Mouse (Mus musculus) embryonic facial prominence, embryonic 15.5 days (tissue): Measurements from ENCODE around the gene Tfap2e. TPM values are rescaled to one million over a fixed set of nuclear protein-coding genes. Genes with fewer than 3 reads are reported as not detected.

ENCODE experiments used
- ATAC-seq: fragments of 200-750 bp; cut with Nextera tagmentation; 2 replicates; pipeline ENCODE4 v1.8.0; 2017; ENCODE audit warnings: low read depth, moderate TSS enrichment; ENCODE audit not compliant: insufficient number of reproducible peaks, low FRiP score, low TSS enrichment
- H3K27ac ChIP-seq: fragments of 300-500 bp; sonication (generic); replicated peaks from 2 replicates; pipeline ENCODE4 v1.5.1; 2015; ENCODE audit warnings: mild to moderate bottlenecking, inconsistent platforms
- H3K27me3 ChIP-seq: fragments of 300-500 bp; sonication (generic); 2 replicates; pipeline ENCODE4 v1.6.1; 2015; ENCODE audit warnings: inconsistent platforms
- H3K36me3 ChIP-seq: fragments of 300-500 bp; sonication (generic); 2 replicates; pipeline ENCODE4 v1.6.1; 2015; ENCODE audit warnings: mild to moderate bottlenecking, inconsistent platforms
- H3K4me1 ChIP-seq: fragments of 300-500 bp; sonication (generic); 2 replicates; pipeline ENCODE4 v1.6.1; 2015; ENCODE audit warnings: inconsistent platforms
- H3K4me2 ChIP-seq: fragments of 300-500 bp; sonication (generic); replicated peaks from 2 replicates; pipeline ENCODE4 v1.6.1; 2015; ENCODE audit warnings: mild to moderate bottlenecking, inconsistent platforms
- H3K4me3 ChIP-seq: fragments of 300-500 bp; sonication (generic); replicated peaks from 2 replicates; pipeline ENCODE4 v1.5.1; 2015; ENCODE audit warnings: mild to moderate bottlenecking, inconsistent platforms
- H3K9ac ChIP-seq: fragments of 300-500 bp; sonication (generic); 2 replicates; pipeline ENCODE4 v1.6.1; 2015; ENCODE audit warnings: inconsistent platforms
- H3K9me3 ChIP-seq: fragments of 300-500 bp; sonication (generic); replicated peaks from 2 replicates; pipeline ENCODE4 v1.6.1; 2016; ENCODE audit warnings: inconsistent platforms
- WGBS: fragments of 180-500 bp; shearing (Covaris S2); methylation state at CpG from one replicate; pipeline ENCODE4 v1.1.7; 2015; 5-methylcytosine and 5-hydroxymethylcytosine counted together
- polyA plus RNA-seq: library from polyadenylated mRNA; unstranded; fragments of >200 nt; fragmentation: Nextera tagmentation; extraction: Ambion mirVana; gene quantifications from 2 replicates; pipeline ENCODE4 v1.2.1, GENCODE M21; 2015

Tfap2e gene
- polyA plus RNA-seq, result 0.60 and 1.1 TPM in 2 replicates

DNA sequence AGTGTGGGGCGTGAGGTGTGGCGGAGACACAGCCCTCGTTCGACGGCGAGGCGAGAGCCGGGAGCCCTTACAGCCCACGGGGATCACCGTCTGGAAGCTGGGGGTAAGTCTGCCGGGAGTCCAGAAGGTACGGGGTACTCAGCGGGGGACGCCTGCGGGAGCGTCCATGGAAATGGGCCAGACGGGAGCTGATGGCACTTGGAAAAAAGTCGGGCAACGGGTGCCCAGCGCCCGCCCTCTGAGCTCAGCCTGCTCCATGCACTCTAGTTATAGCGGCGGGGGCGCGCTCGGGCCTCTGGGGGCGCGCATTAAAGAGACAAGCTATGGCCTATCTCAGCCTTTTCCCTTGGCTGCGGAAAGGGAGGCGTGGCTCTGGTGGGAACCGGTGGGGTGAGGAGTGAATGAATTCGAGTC lies at the start of gene Tfap2e:
TSS of gene Tfap2e (minus strand) at position 240 of the 414 bp plus-strand sequence.
- Histone ChIP-seq H3K27ac (no peak within 1 kb of the TSS), H3K9ac (no peak within 1 kb of the TSS), H3K4me3 (peak within 1 kb of the TSS; percentile 39), H3K9me3 (no peaks in the 10 kb centered on the region), H3K36me3 (no peaks in the 10 kb centered on the region), H3K4me1 (peaks cover 37% of the 10 kb centered on the region), H3K27me3 (peaks cover 84% of the 10 kb centered on the region), H3K4me2 (peak within 1 kb of the TSS; percentile 50)
- under 1% methylated on average over 32 of the region's 32 CpGs for WGBS
- ATAC-seq, result no peak

DNA sequence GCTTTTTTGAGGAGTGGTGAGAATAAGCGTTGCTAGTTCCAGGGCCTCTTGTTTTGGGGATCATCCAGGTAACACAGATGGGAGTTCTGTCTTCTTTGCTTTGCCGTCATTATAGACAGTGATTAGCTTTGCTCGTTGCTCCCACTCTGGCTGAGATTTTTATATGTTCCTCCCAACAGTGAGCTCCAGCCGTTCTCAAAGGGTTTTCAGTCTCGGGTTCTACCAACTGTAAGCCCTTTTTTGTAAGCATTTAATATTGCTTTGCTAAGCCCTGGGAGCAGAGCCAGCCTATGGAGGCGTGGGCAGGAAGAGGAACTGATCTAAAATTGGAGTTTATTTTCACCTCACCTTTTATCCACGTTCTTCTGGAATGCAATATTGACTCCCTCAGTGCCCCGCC lies 47.0 kb upstream of the Tfap2e start:
- ATAC-seq, result no peak
- peaks cover 34% of the 10 kb centered on the region for H3K4me1 ChIP-seq
- no peak overlapping the region for H3K4me2 ChIP-seq
- H3K9me3 ChIP-seq, result no peaks in the 10 kb centered on the region
- H3K27me3 ChIP-seq, result no peaks in the 10 kb centered on the region
- H3K36me3 ChIP-seq, result no peaks in the 10 kb centered on the region; the same call in 1 of the 2 replicates
- H3K9ac ChIP-seq, result no peak overlapping the region
- H3K4me3 ChIP-seq, result no peak overlapping the region
- H3K27ac ChIP-seq, result no peak overlapping the region
- 42% methylated on average over 8 of the region's 8 CpGs for WGBS

GRCm38 (mm10) chr4:126782512-126782911 lies 46.5 kb upstream of the Tfap2e start:
- Histone ChIP-seq H3K9ac (no peak overlapping the region), H3K27ac (no peak overlapping the region), H3K4me2 (no peak overlapping the region), H3K4me1 (peaks cover 34% of the 10 kb centered on the region), H3K9me3 (no peaks in the 10 kb centered on the region), H3K27me3 (no peaks in the 10 kb centered on the region), H3K36me3 (no peaks in the 10 kb centered on the region), H3K4me3 (no peak overlapping the region)
- WGBS, result 53% methylated on average over 8 of the region's 8 CpGs
- no peak for ATAC-seq

- H3K9me3 ChIP-seq, result no peaks in the 10 kb centered on the region
- no peaks in the 10 kb centered on the region for H3K27me3 ChIP-seq
- no peak overlapping the region for H3K4me3 ChIP-seq
- H3K4me1 ChIP-seq, result peaks cover 34% of the 10 kb centered on the region
- H3K4me2 ChIP-seq, result no peak overlapping the region
- no peak overlapping the region for H3K27ac ChIP-seq
- no peak for ATAC-seq
- H3K9ac ChIP-seq, result no peak overlapping the region
- 69% methylated on average over 3 of the region's 3 CpGs for WGBS
- H3K36me3 ChIP-seq, result no peaks in the 10 kb centered on the region
These were observed 45.8 kb upstream of the Tfap2e start for GRCm38 (mm10) chr4:126781871-126782270.

DNA sequence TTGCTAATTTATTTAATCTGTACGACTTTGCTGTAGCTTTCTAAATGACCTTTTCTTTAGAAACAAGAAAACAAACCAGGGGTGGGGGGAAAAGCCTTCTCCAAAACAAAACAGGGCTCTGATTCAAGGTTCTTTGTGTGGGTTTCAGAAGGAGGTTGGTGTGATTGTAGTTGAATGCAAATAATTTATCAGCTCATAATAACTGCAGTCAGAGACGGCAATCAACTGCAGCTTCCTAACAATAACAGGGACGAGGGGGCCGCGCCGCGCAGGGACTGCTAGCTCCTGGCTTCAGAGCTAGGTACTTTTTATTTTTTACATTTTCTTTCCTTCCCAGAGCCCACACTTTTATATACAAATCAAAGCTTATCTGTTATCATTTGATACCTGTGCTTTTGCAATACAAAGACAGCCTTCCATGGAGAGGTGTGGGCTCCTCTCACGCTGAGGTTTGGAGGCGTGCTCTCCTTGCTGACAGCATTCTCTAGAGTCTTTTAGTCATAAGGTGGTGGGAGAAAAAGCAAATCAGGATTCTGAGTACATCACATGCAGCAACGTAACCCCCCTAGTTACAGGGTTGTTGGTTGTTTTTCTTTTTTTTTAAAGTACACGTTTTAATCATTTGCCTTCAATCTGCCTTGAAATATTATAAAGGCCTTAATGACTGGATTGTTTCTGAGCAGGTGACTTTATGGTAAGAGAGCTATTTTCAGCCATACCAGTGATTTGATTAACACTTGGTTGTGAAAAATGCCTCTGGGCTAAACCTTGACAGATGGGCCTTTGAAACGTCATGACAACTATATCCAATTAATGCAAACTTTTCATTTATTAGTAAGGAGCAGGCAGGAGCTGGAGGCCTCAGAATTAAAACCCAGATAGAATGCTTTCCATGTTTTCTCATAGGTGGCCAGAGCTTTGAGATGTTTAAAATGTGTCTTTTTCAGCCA lies 44.1 kb upstream of the Tfap2e start:
- H3K4me2 ChIP-seq, result no peak overlapping the region
- H3K4me1 ChIP-seq, result peaks cover 34% of the 10 kb centered on the region
- H3K27ac ChIP-seq, result no peak overlapping the region
- no peak for ATAC-seq
- no peaks in the 10 kb centered on the region for H3K27me3 ChIP-seq
- no peaks in the 10 kb centered on the region for H3K9me3 ChIP-seq
- H3K4me3 ChIP-seq, result no peak overlapping the region
- WGBS, result 65% methylated on average over 12 of the region's 12 CpGs
- H3K9ac ChIP-seq, result no peak overlapping the region
- H3K36me3 ChIP-seq, result no peaks in the 10 kb centered on the region

DNA sequence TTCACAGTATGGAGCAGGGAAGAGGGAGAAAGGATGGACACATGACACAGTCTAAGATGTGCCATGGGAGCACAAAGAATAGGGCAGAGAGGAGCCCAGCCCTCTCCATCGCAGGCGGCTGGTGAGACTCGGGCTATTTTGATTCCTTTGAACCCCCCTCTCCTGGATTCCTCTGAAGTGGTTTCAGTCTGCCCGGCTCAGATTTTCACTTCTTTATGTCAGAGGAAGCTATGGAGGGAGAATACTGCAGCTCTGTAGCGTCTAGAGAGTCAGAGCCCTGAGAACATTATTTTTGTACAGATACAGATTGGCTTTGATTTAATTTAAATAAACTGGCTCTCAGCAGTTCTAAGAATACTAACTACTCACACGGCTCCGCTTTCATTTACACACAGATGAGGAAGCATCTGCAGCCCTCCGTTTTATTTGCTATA lies 43.1 kb upstream of the Tfap2e start:
- Histone ChIP-seq H3K4me1 (peaks cover 34% of the 10 kb centered on the region), H3K4me2 (no peak overlapping the region), H3K27me3 (no peaks in the 10 kb centered on the region), H3K9ac (no peak overlapping the region), H3K9me3 (no peaks in the 10 kb centered on the region), H3K27ac (0 out of 2 replicates have a peak overlapping the region, but pooled peaks have one; percentile 34), H3K4me3 (no peak overlapping the region), H3K36me3 (no peaks in the 10 kb centered on the region)
- ATAC-seq, result no peak
- WGBS, result 31% methylated on average over 8 of the region's 8 CpGs

DNA sequence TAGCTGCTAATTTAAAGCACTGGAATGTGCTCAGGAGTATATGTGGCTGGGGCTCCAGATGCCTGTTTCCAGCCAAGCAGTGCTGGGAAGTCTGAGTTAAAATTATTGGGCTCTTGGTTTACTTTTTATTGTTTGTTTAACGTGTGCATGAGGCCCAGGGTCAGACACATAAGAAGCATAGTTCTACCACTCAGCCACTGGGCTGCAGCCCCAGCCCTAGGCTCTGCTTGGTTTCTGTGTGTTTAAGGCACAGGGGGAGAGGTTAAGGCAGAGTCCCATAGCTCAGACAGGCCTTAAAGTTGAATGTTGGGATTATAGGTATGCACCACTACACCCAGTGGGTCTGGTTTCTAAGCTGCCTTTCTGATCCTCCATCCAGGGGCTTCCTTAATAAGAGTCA lies 39.1 kb upstream of the Tfap2e start:
- Histone ChIP-seq H3K4me1 (peaks cover 13% of the 10 kb centered on the region), H3K27me3 (no peaks in the 10 kb centered on the region), H3K36me3 (peaks cover 3% of the 10 kb centered on the region; the same call in 1 of the 2 replicates), H3K27ac (no peak overlapping the region), H3K9ac (no peak overlapping the region), H3K4me2 (no peak overlapping the region), H3K9me3 (no peaks in the 10 kb centered on the region), H3K4me3 (no peak overlapping the region)
- WGBS, result 74% methylated on average over 1 of the region's 1 CpGs
- ATAC-seq, result no peak

- 89% methylated on average over 6 of the region's 6 CpGs for WGBS
These were observed 37.8 kb upstream of the Tfap2e start for GRCm38 (mm10) chr4:126773871-126774270.

GRCm38 (mm10) chr4:126770831-126771230 lies 34.8 kb upstream of the Tfap2e start:
- ATAC-seq, result no peak

More at GRCm38 (mm10) chr4:126773871-126774270, 37.8 kb upstream of the Tfap2e start:
- Histone ChIP-seq H3K4me1 (peaks cover 4% of the 10 kb centered on the region; the same call in 1 of the 2 replicates), H3K4me2 (no peak overlapping the region), H3K9ac (no peak overlapping the region), H3K4me3 (no peak overlapping the region), H3K27me3 (no peaks in the 10 kb centered on the region), H3K9me3 (no peaks in the 10 kb centered on the region), H3K36me3 (peaks cover 3% of the 10 kb centered on the region; the same call in 1 of the 2 replicates), H3K27ac (no peak overlapping the region)
- no peak for ATAC-seq

DNA sequence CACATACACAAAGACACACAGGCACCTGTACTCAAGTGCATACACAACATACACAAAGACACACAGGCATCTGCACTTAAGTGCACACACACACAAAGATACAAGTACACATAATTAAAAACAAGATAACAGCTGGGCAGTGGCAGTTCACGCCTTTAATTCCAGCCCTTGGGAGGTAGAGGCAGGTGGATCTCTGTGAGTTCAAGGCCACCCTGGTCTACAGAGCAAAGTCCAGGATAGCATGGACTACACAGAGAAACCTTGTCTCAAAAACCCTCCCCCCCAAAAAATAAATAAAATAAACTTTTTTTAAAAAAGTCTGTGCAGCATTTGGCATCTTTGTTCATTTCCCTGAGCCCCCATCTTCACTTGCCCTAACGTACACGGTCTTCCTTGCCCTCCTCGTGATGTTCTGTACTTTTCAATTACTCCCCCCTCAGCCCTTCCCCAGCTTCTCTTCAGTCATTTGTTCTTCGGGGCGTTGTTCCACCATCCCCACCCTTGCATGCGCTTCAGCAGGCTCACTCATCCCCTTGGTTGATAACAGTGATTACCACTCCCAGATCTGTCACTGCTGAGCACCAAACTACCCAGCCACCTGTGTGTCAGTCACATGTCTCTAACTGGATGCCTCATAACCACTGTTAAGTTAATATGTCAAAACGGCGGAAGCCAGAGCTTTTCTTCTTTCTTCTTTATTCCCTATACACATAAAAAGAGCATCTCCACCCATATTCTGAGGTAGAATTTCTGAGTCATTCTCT lies 33.9 kb upstream of the Tfap2e start:
- WGBS, result 79% methylated on average over 9 of the region's 9 CpGs
- Histone ChIP-seq H3K9me3 (no peaks in the 10 kb centered on the region), H3K9ac (no peak overlapping the region)

More at GRCm38 (mm10) chr4:126770831-126771230, 34.8 kb upstream of the Tfap2e start:
- Histone ChIP-seq H3K9me3 (no peaks in the 10 kb centered on the region), H3K4me1 (no peaks in the 10 kb centered on the region), H3K36me3 (peaks cover 3% of the 10 kb centered on the region; the same call in 1 of the 2 replicates), H3K9ac (no peak overlapping the region), H3K27ac (no peak overlapping the region), H3K27me3 (no peaks in the 10 kb centered on the region), H3K4me3 (no peak overlapping the region), H3K4me2 (no peak overlapping the region)
- 78% methylated on average over 4 of the region's 4 CpGs for WGBS

DNA sequence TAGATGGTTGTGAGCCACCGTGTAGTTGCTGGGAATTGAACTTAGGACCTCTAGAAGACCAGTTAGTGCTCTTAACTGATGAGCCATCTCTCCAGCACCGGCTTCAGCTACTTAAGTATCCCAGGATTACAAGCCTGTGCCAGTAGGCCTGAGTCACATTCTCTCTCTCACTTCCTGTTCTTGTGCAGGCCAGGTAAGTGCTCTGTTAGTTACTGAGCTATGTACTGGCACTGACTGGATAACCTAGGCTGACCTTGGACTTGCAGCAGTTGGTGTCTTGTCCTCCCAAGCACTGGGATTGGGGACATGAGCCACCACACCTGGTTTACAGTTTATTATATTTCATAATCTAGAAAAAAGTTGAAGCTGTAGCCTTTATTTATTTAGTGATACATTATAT lies 27.4 kb upstream of the Tfap2e start:
- 85% methylated on average over 2 of the region's 2 CpGs for WGBS
- H3K9ac ChIP-seq, result no peak overlapping the region
- no peaks in the 10 kb centered on the region for H3K9me3 ChIP-seq
- no peak overlapping the region for H3K4me3 ChIP-seq
- H3K27ac ChIP-seq, result no peak overlapping the region
- no peak for ATAC-seq
- H3K4me2 ChIP-seq, result no peak overlapping the region
- H3K36me3 ChIP-seq, result peaks cover 34% of the 10 kb centered on the region
- no peaks in the 10 kb centered on the region for H3K4me1 ChIP-seq
- no peaks in the 10 kb centered on the region for H3K27me3 ChIP-seq

More for the DNA sequence above, 33.9 kb upstream of the Tfap2e start:
- Histone ChIP-seq H3K36me3 (peaks cover 3% of the 10 kb centered on the region; the same call in 1 of the 2 replicates), H3K4me3 (no peak overlapping the region), H3K27ac (no peak overlapping the region), H3K4me2 (no peak overlapping the region), H3K27me3 (no peaks in the 10 kb centered on the region), H3K4me1 (no peaks in the 10 kb centered on the region)
- ATAC-seq, result no peak
